Mouse (Mus musculus) heart, postnatal 0 days (tissue): Measurements from ENCODE around the gene Cd9.

Experiments
- CTCF ChIP-seq: IDR thresholded peaks from 2 replicates; pipeline ENCODE4 v1.5.1; 2016; ENCODE audit warnings: antibody characterized with exemption, control low read depth, low read depth
- EP300 ChIP-seq: IDR thresholded peaks from 2 replicates; pipeline ENCODE4 v1.6.1; 2016; ENCODE audit warnings: antibody characterized with exemption, low read depth

- TF ChIP-seq EP300: no peak
- TF ChIP-seq CTCF: no peak
Observed at GRCm38 (mm10) chr6:125470616-125471015, 24.0 kb downstream of the Cd9 start.
